Mouse (Mus musculus): ENCODE results near the gene Tmem51.
"Not testable (repeated sequence)": the region's sequence is repeated elsewhere in the genome, so short reads cannot be mapped to it uniquely, and the experiment has no call there.

Gene Tmem51

GRCm38 (mm10) chr4:142060455-142061378 lies 23.4 kb downstream of the Tmem51 start:
- no peak for DNase-seq (ENCODE audit: low spot score in 2 of 2)

- no peak for DNase-seq (ENCODE audit: low spot score in 2 of 2)
Measured at GRCm38 (mm10) chr4:142059841-142060193, 24.3 kb downstream of the Tmem51 start.

GRCm38 (mm10) chr4:142059113-142059840 lies 24.8 kb downstream of the Tmem51 start:
- DNase-seq (ENCODE audit: low spot score in 2 of 2), result no peak

GRCm38 (mm10) chr4:142057529-142058216 lies 26.4 kb downstream of the Tmem51 start:
- DNase-seq (ENCODE audit: low spot score in 2 of 2), result no peak

GRCm38 (mm10) chr4:142055600-142055999 lies 28.5 kb downstream of the Tmem51 start:
- no peak for DNase-seq (ENCODE audit: low spot score in 2 of 2)

- DNase-seq (ENCODE audit: low spot score in 2 of 2), result no peak
Measured at GRCm38 (mm10) chr4:142054580-142054979, 29.5 kb downstream of the Tmem51 start.

- DNase-seq (ENCODE audit: low spot score in 2 of 2), result no peak
Measured at GRCm38 (mm10) chr4:142053661-142054448, 30.2 kb downstream of the Tmem51 start.

GRCm38 (mm10) chr4:142053261-142053660 lies 30.8 kb downstream of the Tmem51 start:
- no peak for DNase-seq (ENCODE audit: low spot score in 2 of 2)

GRCm38 (mm10) chr4:142052391-142053132 lies 31.5 kb downstream of the Tmem51 start:
- no peak for DNase-seq (ENCODE audit: low spot score in 2 of 2)

- not testable (repeated sequence) for DNase-seq (ENCODE audit: low spot score in 2 of 2)
Measured at GRCm38 (mm10) chr4:142051883-142052282, 32.2 kb downstream of the Tmem51 start.

- no peak for DNase-seq (ENCODE audit: low spot score in 2 of 2)
Measured at GRCm38 (mm10) chr4:142049963-142050362, 34.1 kb downstream of the Tmem51 start.

- no peak for DNase-seq (ENCODE audit: low spot score in 2 of 2)
Measured at GRCm38 (mm10) chr4:142048391-142048790, 35.7 kb downstream of the Tmem51 start.

- no peak for DNase-seq (ENCODE audit: low spot score in 2 of 2)
Measured at GRCm38 (mm10) chr4:142047005-142047404, 37.1 kb downstream of the Tmem51 start.

- no peak for DNase-seq (ENCODE audit: low spot score in 2 of 2)
Measured at GRCm38 (mm10) chr4:142046496-142046895, 37.6 kb downstream of the Tmem51 start.

- DNase-seq (ENCODE audit: low spot score in 2 of 2), result no peak
Measured at GRCm38 (mm10) chr4:142045595-142046163, 38.4 kb downstream of the Tmem51 start.

GRCm38 (mm10) chr4:142044452-142044851 lies 39.7 kb downstream of the Tmem51 start:
- DNase-seq (ENCODE audit: low spot score in 2 of 2), result no peak

GRCm38 (mm10) chr4:142039662-142040353 lies 44.3 kb downstream of the Tmem51 start:
- DNase-seq (ENCODE audit: low spot score in 2 of 2), result no peak

GRCm38 (mm10) chr4:142037897-142038296 lies 46.2 kb downstream of the Tmem51 start:
- no peak for DNase-seq (ENCODE audit: low spot score in 2 of 2)

- DNase-seq (ENCODE audit: low spot score in 2 of 2), result no peak
Measured at GRCm38 (mm10) chr4:142028533-142028932, 55.6 kb downstream of the Tmem51 start.

GRCm38 (mm10) chr4:142026965-142027364 lies 57.1 kb downstream of the Tmem51 start:
- DNase-seq (ENCODE audit: low spot score in 2 of 2), result no peak

All from spleen, postnatal 4 days (tissue).